Mouse (Mus musculus): Measurements from ENCODE around the gene Mical2. TPM values are rescaled to one million over a fixed set of nuclear protein-coding genes. Genes with fewer than 3 reads are reported as not detected.

Mical2 gene
- polyA plus RNA-seq, 2 experiments, result 5.0 to 7.5 TPM

DNA sequence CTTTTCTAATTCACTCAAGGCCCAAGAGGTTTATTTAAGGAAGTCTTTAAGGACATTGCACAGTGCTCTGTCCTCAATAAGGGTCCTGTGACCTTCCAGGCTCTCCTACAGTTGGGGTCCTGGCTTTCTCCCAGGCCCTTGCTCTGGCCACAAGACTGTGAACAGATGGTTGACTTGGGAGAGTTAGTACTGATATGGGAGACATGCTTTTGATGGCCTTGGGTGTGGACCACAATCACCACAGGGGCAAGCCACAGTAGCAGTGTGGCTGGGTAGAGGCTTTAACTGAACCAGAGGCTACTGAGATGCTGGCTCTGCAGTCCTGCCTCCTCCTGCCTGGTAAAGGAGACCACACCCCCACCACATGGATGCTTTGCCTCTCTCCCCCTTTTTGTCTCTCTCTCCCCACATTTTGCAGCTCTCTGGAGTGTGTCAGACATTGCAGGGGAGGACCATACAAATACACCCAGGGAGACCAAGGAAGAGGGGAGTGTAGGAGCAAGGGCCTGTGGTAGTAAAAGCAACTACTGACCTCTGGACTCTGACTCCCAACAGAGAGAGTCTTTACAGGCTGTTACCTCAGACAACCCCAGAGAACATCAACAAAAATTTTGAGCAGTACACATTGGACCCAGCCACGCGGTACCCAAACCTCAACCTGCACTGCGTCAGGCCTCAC lies 94.5 kb downstream of the Mical2 start:
- H3K36me3 ChIP-seq (ENCODE audit: control insufficient read depth, insufficient read depth, low read length), result no peaks in the 10 kb centered on the region
- ATAC-seq (ENCODE audit: low FRiP score, low read depth) (no peak), DNase-seq (ENCODE audit: low spot score) (no peak)
- H3K9ac ChIP-seq (ENCODE audit: low read depth, low read length, severe bottlenecking), result no peak overlapping the region
- no peaks in the 10 kb centered on the region for H3K27me3 ChIP-seq (ENCODE audit: control insufficient read depth, insufficient read depth, low read length)
- H3K4me2 ChIP-seq (replicated peaks; ENCODE audit: low read depth, low read length, severe bottlenecking), result no peak overlapping the region
- no peak overlapping the region for H3K27ac ChIP-seq (replicated peaks; ENCODE audit: low read depth, low read length)
- no peaks in the 10 kb centered on the region for H3K9me3 ChIP-seq (ENCODE audit: control insufficient read depth, low read length)
- 91% methylated on average over 3 of the region's 3 CpGs for WGBS
- no peak overlapping the region for H3K4me3 ChIP-seq (replicated peaks; ENCODE audit: low read length)
- H3K4me1 ChIP-seq (ENCODE audit: control insufficient read depth, insufficient read depth, low read length), result peaks cover 16% of the 10 kb centered on the region
- no peak for TF ChIP-seq POLR2A (IDR thresholded peaks at IDR 0.05; ENCODE audit: borderline replicate concordance, extremely low read depth, insufficient read depth, insufficient read length)

DNA sequence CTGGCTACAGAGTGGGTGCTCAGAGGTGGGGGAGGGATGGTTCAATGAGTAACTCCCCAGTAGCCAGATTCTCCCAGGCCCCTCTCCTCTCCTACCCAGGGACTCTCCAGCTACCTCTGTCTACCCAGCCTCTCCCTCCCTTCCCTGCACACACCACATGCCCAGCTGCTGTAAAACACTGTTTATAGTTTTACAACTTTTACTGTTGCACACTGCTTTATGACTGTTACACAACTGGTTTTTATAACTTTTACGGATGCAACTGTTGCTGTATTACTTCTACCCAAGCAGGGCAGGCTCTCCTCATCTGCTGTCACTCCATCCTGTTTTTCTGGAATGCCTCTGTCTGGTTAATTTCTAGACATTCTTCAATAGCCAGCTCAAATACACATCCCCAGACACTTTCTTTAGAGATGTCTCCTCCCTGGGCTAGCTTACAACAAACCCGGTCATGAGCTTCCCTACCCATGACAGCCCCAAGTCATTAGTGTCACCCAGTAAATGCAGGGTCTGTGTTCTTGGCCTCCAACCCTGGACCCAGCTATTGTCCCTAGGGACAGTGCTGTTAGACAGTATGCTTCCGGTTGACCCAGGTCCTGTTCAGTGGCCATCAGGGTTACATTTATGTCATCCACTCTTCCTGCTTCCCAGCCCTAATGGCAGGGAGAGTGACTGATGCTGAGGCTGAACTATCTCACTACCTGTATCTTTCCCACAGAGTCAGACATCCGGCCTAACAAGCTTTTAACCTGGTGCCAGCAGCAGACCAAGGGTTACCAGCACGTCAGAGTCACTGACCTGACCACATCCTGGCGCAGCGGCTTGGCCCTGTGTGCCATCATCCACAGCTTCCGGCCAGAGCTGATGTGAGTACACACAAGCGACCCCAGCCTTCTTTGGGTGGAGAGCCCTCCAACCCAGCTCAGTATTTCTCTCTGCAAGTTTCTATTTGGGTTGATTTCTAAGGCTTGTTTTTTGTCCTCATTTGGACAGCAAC lies 96.4 kb downstream of the Mical2 start:
- Histone ChIP-seq H3K9ac (ENCODE audit: low read depth, low read length, severe bottlenecking) (no peak overlapping the region), H3K4me2 (replicated peaks; ENCODE audit: low read depth, low read length, severe bottlenecking) (no peak overlapping the region), H3K4me1 (ENCODE audit: control insufficient read depth, insufficient read depth, low read length) (peaks cover 16% of the 10 kb centered on the region), H3K9me3 (ENCODE audit: control insufficient read depth, low read length) (no peaks in the 10 kb centered on the region), H3K27me3 (ENCODE audit: control insufficient read depth, insufficient read depth, low read length) (no peaks in the 10 kb centered on the region), H3K27ac (replicated peaks; ENCODE audit: low read depth, low read length) (no peak overlapping the region), H3K36me3 (ENCODE audit: control insufficient read depth, insufficient read depth, low read length) (no peaks in the 10 kb centered on the region), H3K4me3 (replicated peaks; ENCODE audit: low read length) (no peak overlapping the region)
- TF ChIP-seq POLR2A (IDR thresholded peaks at IDR 0.05; ENCODE audit: borderline replicate concordance, extremely low read depth, insufficient read depth, insufficient read length), result no peak
- WGBS, result 70% methylated on average over 9 of the region's 9 CpGs
- no peak for ATAC-seq (ENCODE audit: low FRiP score, low read depth)
- DNase-seq (ENCODE audit: low spot score), result no peak

DNA sequence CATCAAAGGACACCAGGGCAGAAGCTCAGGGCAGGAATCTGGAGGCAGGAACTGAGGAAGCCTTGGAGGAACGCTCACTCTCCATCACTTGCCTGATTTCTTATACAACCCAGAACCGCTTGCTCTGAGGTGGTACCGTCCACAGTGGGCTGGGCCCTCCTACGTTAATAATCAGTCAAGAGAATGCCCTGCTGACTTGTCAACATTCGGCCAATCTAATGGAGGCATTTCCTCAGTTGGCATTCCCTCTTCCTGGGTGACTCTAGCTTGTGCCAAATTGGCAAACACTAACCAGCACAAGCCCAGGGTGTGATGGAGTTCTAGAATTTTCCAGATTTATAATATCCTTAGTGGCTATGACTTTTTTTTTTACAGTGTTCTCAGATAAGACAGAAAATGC lies 98.9 kb downstream of the Mical2 start:
- H3K27ac ChIP-seq (replicated peaks; ENCODE audit: low read depth, low read length), result no peak overlapping the region
- H3K4me3 ChIP-seq (replicated peaks; ENCODE audit: low read length), result no peak overlapping the region
- 94% methylated on average over 5 of the region's 5 CpGs for WGBS
- H3K9me3 ChIP-seq (ENCODE audit: control insufficient read depth, low read length), result no peaks in the 10 kb centered on the region
- H3K27me3 ChIP-seq (ENCODE audit: control insufficient read depth, insufficient read depth, low read length), result no peaks in the 10 kb centered on the region
- peaks cover 9% of the 10 kb centered on the region for H3K4me1 ChIP-seq (ENCODE audit: control insufficient read depth, insufficient read depth, low read length)
- ATAC-seq (ENCODE audit: low FRiP score, low read depth), result no peak
- no peak overlapping the region for H3K4me2 ChIP-seq (replicated peaks; ENCODE audit: low read depth, low read length, severe bottlenecking)
- TF ChIP-seq POLR2A (IDR thresholded peaks at IDR 0.05; ENCODE audit: borderline replicate concordance, extremely low read depth, insufficient read depth, insufficient read length), result no peak
- DNase-seq (ENCODE audit: low spot score), result no peak
- H3K9ac ChIP-seq (ENCODE audit: low read depth, low read length, severe bottlenecking), result no peak overlapping the region
- H3K36me3 ChIP-seq (ENCODE audit: control insufficient read depth, insufficient read depth, low read length), result no peaks in the 10 kb centered on the region

DNA sequence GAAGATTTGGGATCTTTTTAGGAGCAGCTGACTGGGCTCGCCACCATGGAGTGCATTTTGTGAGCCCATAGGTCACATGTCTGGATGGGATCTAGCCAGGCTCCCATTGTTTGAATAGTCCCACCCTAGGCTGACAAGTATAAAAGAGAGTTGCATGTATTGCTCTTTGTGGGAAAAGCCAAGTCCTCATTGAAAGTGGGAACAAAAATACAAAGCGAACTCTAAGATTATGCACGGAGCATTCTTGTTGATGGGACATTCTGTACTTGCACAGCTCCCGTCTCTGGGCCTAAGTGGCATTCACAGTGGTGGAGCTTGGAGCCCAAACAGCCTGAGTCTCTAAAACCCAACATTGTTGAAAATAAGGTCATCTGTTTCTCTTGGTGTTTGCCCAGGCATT lies 101.2 kb downstream of the Mical2 start:
- H3K4me2 ChIP-seq (replicated peaks; ENCODE audit: low read depth, low read length, severe bottlenecking), result no peak overlapping the region
- H3K27ac ChIP-seq (replicated peaks; ENCODE audit: low read depth, low read length), result no peak overlapping the region
- DNase-seq (ENCODE audit: low spot score) (no peak), ATAC-seq (ENCODE audit: low FRiP score, low read depth) (no peak)
- 0 out of 2 replicates have a peak, but pooled peaks cover 3% of the 10 kb centered on the region for H3K4me1 ChIP-seq (ENCODE audit: control insufficient read depth, insufficient read depth, low read length)
- H3K9me3 ChIP-seq (ENCODE audit: control insufficient read depth, low read length), result no peaks in the 10 kb centered on the region
- no peak overlapping the region for H3K9ac ChIP-seq (ENCODE audit: low read depth, low read length, severe bottlenecking)
- TF ChIP-seq POLR2A (IDR thresholded peaks at IDR 0.05; ENCODE audit: borderline replicate concordance, extremely low read depth, insufficient read depth, insufficient read length), result no peak
- WGBS, result 97% methylated on average over 4 of the region's 4 CpGs
- H3K4me3 ChIP-seq (replicated peaks; ENCODE audit: low read length), result no peak overlapping the region
- H3K36me3 ChIP-seq (ENCODE audit: control insufficient read depth, insufficient read depth, low read length), result no peaks in the 10 kb centered on the region
- H3K27me3 ChIP-seq (ENCODE audit: control insufficient read depth, insufficient read depth, low read length), result no peaks in the 10 kb centered on the region

DNA sequence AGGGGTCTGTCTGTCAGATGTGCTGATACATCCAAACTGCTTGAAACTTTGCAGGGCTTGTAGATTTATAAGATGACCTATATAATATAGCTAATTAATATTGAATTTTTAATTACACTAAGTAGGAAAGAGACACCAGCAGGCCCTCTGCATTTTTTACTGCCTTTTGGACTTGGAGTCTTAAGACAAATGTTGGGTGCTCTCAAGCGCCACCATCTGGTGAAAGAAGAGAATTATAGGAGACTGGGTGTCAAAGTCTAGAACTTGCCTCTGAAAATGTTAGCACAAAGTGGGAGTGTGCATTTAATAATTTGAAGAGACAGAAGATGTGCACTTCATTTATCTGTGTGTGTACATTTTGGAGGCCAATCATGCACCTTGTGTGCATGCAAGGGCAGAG lies 103.3 kb downstream of the Mical2 start:
- ATAC-seq (ENCODE audit: low FRiP score, low read depth) (no peak), DNase-seq (ENCODE audit: low spot score) (no peak)
- no peak for TF ChIP-seq POLR2A (IDR thresholded peaks at IDR 0.05; ENCODE audit: borderline replicate concordance, extremely low read depth, insufficient read depth, insufficient read length)
- Histone ChIP-seq H3K9me3 (ENCODE audit: control insufficient read depth, low read length) (no peaks in the 10 kb centered on the region), H3K36me3 (ENCODE audit: control insufficient read depth, insufficient read depth, low read length) (no peaks in the 10 kb centered on the region), H3K4me3 (replicated peaks; ENCODE audit: low read length) (no peak overlapping the region), H3K27me3 (ENCODE audit: control insufficient read depth, insufficient read depth, low read length) (no peaks in the 10 kb centered on the region), H3K4me2 (replicated peaks; ENCODE audit: low read depth, low read length, severe bottlenecking) (no peak overlapping the region), H3K4me1 (ENCODE audit: control insufficient read depth, insufficient read depth, low read length) (no peaks in the 10 kb centered on the region), H3K9ac (ENCODE audit: low read depth, low read length, severe bottlenecking) (no peak overlapping the region), H3K27ac (replicated peaks; ENCODE audit: low read depth, low read length) (no peak overlapping the region)
- WGBS, result 26% methylated on average over 1 of the region's 1 CpGs

Data from limb, embryonic 14.5 days (tissue).